ENCODE assay signal across 8 mouse cellular contexts in genomic region chr4:148859906-148860491, GRCm38 (mm10). TPM values are rescaled to one million over a fixed set of nuclear protein-coding genes. Genes with fewer than 3 reads are reported as not detected.
A peak's percentile ranks its signal among the peaks of the same experiment; 100 is the strongest.
DNase-seq lines count a peak whose midpoint lies in the region; ATAC-seq and TF ChIP-seq lines count a peak whose summit lies in the region.

No protein-coding gene starts in this region.

- no peak for TF ChIP-seq EP300 in ES-Bruce4 (IDR thresholded peaks at IDR 0.05; ENCODE audit: insufficient read depth, low read depth, low read length)

- TF ChIP-seq POLR2A in ES-Bruce4 (IDR thresholded peaks at IDR 0.05; ENCODE audit: insufficient read depth, low read length): no peak

- H3K4me3 ChIP-seq in heart, embryonic 13.5 days: peak overlapping the region; percentile 37
- peak overlapping the region; percentile 50 for H3K4me3 ChIP-seq in ES-Bruce4 (ENCODE audit: low read depth, low read length)
- H3K4me3 ChIP-seq in forebrain, embryonic 12.5 days (replicated peaks): peak overlapping the region; percentile 27
- H3K4me3 ChIP-seq in limb, embryonic 15.5 days: peak overlapping the region; percentile 18

- ATAC-seq in heart, embryonic 13.5 days (ENCODE audit: extremely low read depth, insufficient number of reproducible peaks, low FRiP score, low TSS enrichment): no peak
- peak; percentile 87 for ATAC-seq in forebrain, embryonic 12.5 days (ENCODE audit: low FRiP score)
- ATAC-seq in limb, embryonic 15.5 days (ENCODE audit: insufficient number of reproducible peaks, low FRiP score, low TSS enrichment, low read depth): no peak
- no peak for ATAC-seq in monocyte, adult 5-6 weeks (replicated peaks; ENCODE audit: insufficient number of reproducible peaks, low FRiP score, low TSS enrichment, poor library complexity, severe bottlenecking)

- 9% methylated on average over 27 of the region's 27 CpGs for WGBS in heart, embryonic 13.5 days
- WGBS in forebrain, embryonic 12.5 days: under 1% methylated on average over 26 of the region's 27 CpGs
- WGBS in limb, embryonic 15.5 days: 3% methylated on average over 27 of the region's 27 CpGs

- no peak for DNase-seq in heart, adult 8-10 months (ENCODE audit: low spot score)
- no peak for DNase-seq in spleen, postnatal 14 days (ENCODE audit: low spot score in 2 of 2)
- no peak for DNase-seq in cerebellum, adult 11 months

- peak overlapping the region; percentile 66 for H3K4me2 ChIP-seq in heart, embryonic 13.5 days
- H3K4me2 ChIP-seq in forebrain, embryonic 12.5 days: peak overlapping the region; percentile 55
- peak overlapping the region; percentile 41 for H3K4me2 ChIP-seq in limb, embryonic 15.5 days

- peaks cover 36% of the 10 kb centered on the region for H3K27me3 ChIP-seq in heart, embryonic 13.5 days (replicated peaks)
- no peaks in the 10 kb centered on the region for H3K27me3 ChIP-seq in ES-Bruce4 (ENCODE audit: control insufficient read depth, insufficient read depth, low read length, poor library complexity, severe bottlenecking)
- peaks cover 66% of the 10 kb centered on the region for H3K27me3 ChIP-seq in forebrain, embryonic 12.5 days
- peaks cover 81% of the 10 kb centered on the region for H3K27me3 ChIP-seq in limb, embryonic 15.5 days

- H3K4me1 ChIP-seq in heart, embryonic 13.5 days: peaks cover 74% of the 10 kb centered on the region
- peaks cover 16% of the 10 kb centered on the region for H3K4me1 ChIP-seq in ES-Bruce4 (ENCODE audit: control insufficient read depth, insufficient read depth, low read length)
- peaks cover 62% of the 10 kb centered on the region for H3K4me1 ChIP-seq in forebrain, embryonic 12.5 days
- peaks cover 17% of the 10 kb centered on the region for H3K4me1 ChIP-seq in limb, embryonic 15.5 days

- no peak for TF ChIP-seq CTCF in ES-Bruce4 (IDR thresholded peaks at IDR 0.05; ENCODE audit: low read depth, low read length)

- no peaks in the 10 kb centered on the region for H3K9me3 ChIP-seq in heart, embryonic 13.5 days
- H3K9me3 ChIP-seq in ES-Bruce4 (replicated peaks; ENCODE audit: control insufficient read depth, insufficient read depth, low read length, poor library complexity, severe bottlenecking): no peaks in the 10 kb centered on the region
- H3K9me3 ChIP-seq in forebrain, embryonic 12.5 days: no peaks in the 10 kb centered on the region
- no peaks in the 10 kb centered on the region for H3K9me3 ChIP-seq in limb, embryonic 15.5 days

- peak overlapping the region; percentile 73 for H3K9ac ChIP-seq in heart, embryonic 13.5 days
- H3K9ac ChIP-seq in ES-Bruce4 (ENCODE audit: low read depth, poor library complexity, severe bottlenecking): peak overlapping the region; percentile 65
- H3K9ac ChIP-seq in forebrain, embryonic 12.5 days: peak overlapping the region; percentile 41
- H3K9ac ChIP-seq in limb, embryonic 15.5 days: 0 out of 2 replicates have a peak overlapping the region, but pooled peaks have one; percentile 4

- H3K27ac ChIP-seq in heart, embryonic 13.5 days (replicated peaks): 0 out of 2 replicates have a peak overlapping the region, but pooled peaks have one; percentile 72
- H3K27ac ChIP-seq in ES-Bruce4 (ENCODE audit: insufficient read depth, low read length): no peak overlapping the region
- peak overlapping the region; percentile 90 for H3K27ac ChIP-seq in forebrain, embryonic 12.5 days
- H3K27ac ChIP-seq in limb, embryonic 15.5 days: no peak overlapping the region

- H3K36me3 ChIP-seq in heart, embryonic 13.5 days: no peaks in the 10 kb centered on the region
- no peaks in the 10 kb centered on the region for H3K36me3 ChIP-seq in ES-Bruce4 (ENCODE audit: control insufficient read depth, insufficient read depth, low read length, poor library complexity, severe bottlenecking)
- H3K36me3 ChIP-seq in forebrain, embryonic 12.5 days (replicated peaks): no peaks in the 10 kb centered on the region
- no peaks in the 10 kb centered on the region for H3K36me3 ChIP-seq in limb, embryonic 15.5 days

RNA-seq across cellular contexts. Expression of gene Casz1, which starts 55.8 kb away (rescaled TPM):
- polyA plus RNA-seq in heart, embryonic 13.5 days (2015; fragmentation: Nextera tagmentation; extraction: Ambion mirVana): 18.3 and 20.2 TPM in 2 replicates
- 10 to 100 TPM; 40.6 to 49.5 (median 47.3) TPM for total RNA-seq in heart, adult 8-10 months (2022)
- polyA plus RNA-seq in ES-Bruce4 (2011; ENCODE audit: insufficient read depth, insufficient read length, low read depth, missing spikeins): 13.8 and 15.6 TPM in 2 replicates
- polyA plus RNA-seq in forebrain, embryonic 12.5 days (2016; fragmentation: Nextera tagmentation; extraction: Ambion mirVana): 2.8 and 3.1 TPM in 2 replicates
- polyA plus RNA-seq in limb, embryonic 15.5 days (2015; fragmentation: Nextera tagmentation; extraction: Ambion mirVana): 7.2 and 9.9 TPM in 2 replicates
- total RNA-seq in monocyte, adult 5-6 weeks (2017): 3.6 to 9.8 TPM (median 7.5 TPM) in 3 replicates

Comparison
In these comparisons a context has a peak if more than half of its experiments do, and no peak if none do; other contexts are left out.
1. H3K27ac ChIP-seq: peak in heart, embryonic 13.5 days (single experiment) and forebrain, embryonic 12.5 days (single experiment); none in ES-Bruce4 (single experiment) and limb, embryonic 15.5 days (single experiment).
2. H3K9ac ChIP-seq: peak in every context shown above with its lines; median percentile 73 in heart, embryonic 13.5 days; 65 in ES-Bruce4; 41 in forebrain, embryonic 12.5 days; 4 in limb, embryonic 15.5 days.
3. Peak in every context shown above with its lines, with median percentiles within 50 percentile points of each other: H3K4me2 ChIP-seq and H3K4me3 ChIP-seq.